Mouse (Mus musculus) layer of hippocampus, adult 2 months (tissue): ENCODE data around the gene Ece1. TPM values are rescaled to one million over a fixed set of nuclear protein-coding genes. Genes with fewer than 3 reads are reported as not detected.
A peak's percentile ranks its signal among the peaks of the same experiment; 100 is the strongest.

Experiments used
- DNase-seq, 2 experiments: peaks; one replicate each; pipeline ENCODE4 v3.0.0; 2022; ENCODE audit warnings: low spot score in 2 of 2
- H3K27ac ChIP-seq: fragments of 200-600 bp; 2 replicates; pipeline ENCODE4 v1.8.1; 2022
- H3K4me3 ChIP-seq: fragments of 200-600 bp; 2 replicates; pipeline ENCODE4 v1.8.1; 2022; ENCODE audit warnings: mild to moderate bottlenecking
- CTCF ChIP-seq: fragments of 200-600 bp; conservative IDR thresholded peaks from 2 replicates; pipeline ENCODE4 v1.8.1; 2022; ENCODE audit warnings: antibody characterized with exemption, mild to moderate bottlenecking, moderate library complexity
- long read RNA-seq, 2 experiments: library from polyadenylated mRNA; stranded (forward); transcript quantifications; one replicate each; pipeline ENCODE4 v2.0.0; 2021; ENCODE audit warnings: borderline mapping rate in 2 of 2
- total RNA-seq, 2 experiments: library from RNA; stranded (reverse); gene quantifications; 2 replicates each; pipeline ENCODE4 v1.2.3; 2021

Gene Ece1
- total RNA-seq, result 10 to 100 TPM; 47.5 to 58.0 TPM
- long read RNA-seq, experiment 1, partial matches to known transcripts, result 5 of 34 reads
- long read RNA-seq, experiment 1, other reads (novel, unspliced or antisense), result 29 of 34 reads
- long read RNA-seq, experiment 2, full-length matches to known transcripts, result 2 of 45 reads
- long read RNA-seq, experiment 2, partial matches to known transcripts, result 5 of 45 reads
- long read RNA-seq, experiment 2, other reads (novel, unspliced or antisense), result 38 of 45 reads

DNA sequence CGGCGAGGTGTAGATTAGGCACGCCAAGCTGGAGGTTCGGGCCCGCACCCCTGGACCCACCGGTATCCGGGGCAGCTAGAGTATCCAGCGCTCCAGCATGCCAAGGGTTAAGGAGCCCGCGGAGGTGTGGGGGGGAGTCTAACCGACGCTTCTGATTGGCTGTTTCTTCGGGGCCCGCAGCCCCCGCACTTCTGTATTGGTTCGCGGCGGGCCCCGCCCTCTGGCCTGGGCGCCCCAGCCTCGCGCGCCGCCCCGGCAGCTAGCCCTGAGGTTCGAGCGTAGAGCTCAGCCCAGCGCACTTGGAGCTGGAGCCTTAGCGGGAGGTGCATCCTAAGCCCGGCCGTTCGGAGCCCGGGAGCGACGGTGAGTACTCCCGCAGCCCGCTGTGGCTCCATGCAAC lies at the start of gene Ece1:
Gene Ece1 (plus strand): TSS at position 219 of the 400 bp plus-strand sequence.
- Histone ChIP-seq H3K4me3 (peak within 1 kb of the TSS; percentile 89), H3K27ac (peak within 1 kb of the TSS; percentile 89)
- peak; percentile 88 to 91 for DNase-seq
- TF ChIP-seq CTCF, result no peak

DNA sequence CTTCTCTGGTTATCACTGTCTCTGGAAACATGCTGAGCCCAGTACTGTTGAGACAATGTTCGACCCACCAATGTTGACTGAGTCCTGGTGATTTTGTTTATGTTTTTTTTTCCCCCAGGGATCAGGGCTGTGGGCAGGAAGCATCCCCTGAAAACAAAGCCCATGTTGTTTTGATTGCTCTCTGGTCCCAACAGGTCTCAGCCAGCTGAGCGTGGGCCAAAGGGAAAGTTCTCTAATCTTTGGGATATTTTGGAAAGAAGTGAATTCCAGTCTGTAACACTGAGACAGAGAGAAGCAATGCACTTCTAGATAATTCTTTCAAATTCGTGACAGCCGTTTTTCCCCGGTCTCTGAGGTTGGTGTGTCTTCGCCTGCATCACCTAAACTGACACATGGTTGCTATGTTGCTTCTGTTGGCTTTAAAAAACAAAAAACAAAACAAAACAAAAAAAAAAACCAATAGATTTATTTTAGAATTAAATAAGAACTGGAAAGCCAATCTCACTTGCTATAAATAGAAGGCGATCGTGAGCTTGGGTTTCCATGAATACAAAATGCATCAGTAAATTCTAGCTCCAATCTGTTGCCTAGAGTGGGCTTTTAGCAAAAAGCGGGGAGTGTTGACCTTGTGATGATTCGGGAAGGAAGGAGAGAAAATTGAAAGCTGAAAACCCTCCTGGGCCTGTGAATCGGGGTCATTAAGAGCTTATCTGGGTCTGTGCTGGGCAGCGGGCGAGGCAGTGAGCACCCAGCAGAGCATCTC lies 48.9 kb upstream of the Ece1 start:
- peak overlapping the region; percentile 85 for H3K27ac ChIP-seq
- TF ChIP-seq CTCF, result no peak
- peak in 1 of 2 experiments; percentile 27 for DNase-seq
- peak overlapping the region; percentile 32 for H3K4me3 ChIP-seq

DNA sequence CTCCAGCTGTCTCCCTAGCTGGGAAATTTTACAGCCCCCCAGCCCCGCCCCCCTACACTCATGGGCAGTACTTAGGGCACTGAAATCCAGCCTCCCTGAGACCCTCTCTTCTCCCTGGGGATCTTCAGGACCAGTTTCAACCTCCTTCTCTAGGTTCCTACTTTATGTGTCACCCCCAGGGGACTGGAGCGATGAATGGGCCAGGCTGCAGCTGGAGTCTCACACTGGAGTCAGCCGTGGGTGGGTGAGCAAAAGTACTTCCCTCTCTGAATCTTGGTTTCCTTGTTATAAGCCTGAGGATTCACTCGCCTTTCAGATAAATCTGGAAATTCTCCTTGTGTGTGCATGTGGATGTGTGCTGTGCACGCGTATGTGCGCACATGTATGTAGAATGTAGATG lies 47.9 kb upstream of the Ece1 start:
- TF ChIP-seq CTCF, result no peak
- Histone ChIP-seq H3K4me3 (no peak overlapping the region), H3K27ac (no peak overlapping the region; the same call in 1 of the 2 replicates)
- no peak for DNase-seq

DNA sequence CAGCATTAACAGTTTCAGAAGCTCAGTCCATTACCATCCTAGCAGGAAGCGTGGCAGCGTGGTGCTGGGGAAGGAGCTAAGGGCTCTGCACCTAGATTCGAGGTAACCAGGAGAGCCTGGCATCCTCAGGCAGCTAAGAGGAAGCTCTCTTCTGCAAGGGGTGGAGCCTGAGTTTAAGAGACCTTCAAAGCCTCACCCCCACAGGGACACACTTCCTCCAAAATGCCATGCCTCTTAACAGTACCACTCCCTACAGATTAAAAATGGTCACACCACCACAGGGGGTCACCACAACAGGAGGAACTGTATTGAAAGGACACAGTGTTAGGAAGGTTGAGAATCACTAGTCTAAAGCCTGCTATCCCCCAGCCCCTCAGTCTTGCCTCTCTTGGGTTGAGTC lies 46.6 kb upstream of the Ece1 start:
- Histone ChIP-seq H3K27ac (no peak overlapping the region), H3K4me3 (no peak overlapping the region)
- no peak for DNase-seq
- no peak for TF ChIP-seq CTCF

DNA sequence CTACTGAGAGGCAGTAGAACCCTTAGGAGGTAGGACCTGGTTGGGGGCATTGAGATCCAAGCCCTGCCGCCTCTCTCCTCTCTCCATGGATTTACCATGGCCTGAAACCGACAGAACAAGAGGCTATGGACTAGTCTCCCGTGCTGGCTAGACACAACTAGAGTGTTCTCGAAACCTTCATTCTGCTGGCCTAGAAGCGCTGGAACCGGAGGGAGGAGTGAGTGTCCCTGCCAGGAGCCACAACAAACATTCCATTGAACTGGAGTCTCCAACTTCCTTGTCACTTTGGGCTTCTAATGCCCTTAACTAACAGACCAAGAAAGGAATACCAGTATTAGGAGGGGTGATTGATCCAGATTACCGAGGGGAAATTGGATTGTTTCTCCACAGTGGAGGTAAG lies 45.8 kb upstream of the Ece1 start:
- H3K4me3 ChIP-seq, result no peak overlapping the region
- no peak overlapping the region for H3K27ac ChIP-seq
- TF ChIP-seq CTCF, result no peak
- DNase-seq, result no peak

DNA sequence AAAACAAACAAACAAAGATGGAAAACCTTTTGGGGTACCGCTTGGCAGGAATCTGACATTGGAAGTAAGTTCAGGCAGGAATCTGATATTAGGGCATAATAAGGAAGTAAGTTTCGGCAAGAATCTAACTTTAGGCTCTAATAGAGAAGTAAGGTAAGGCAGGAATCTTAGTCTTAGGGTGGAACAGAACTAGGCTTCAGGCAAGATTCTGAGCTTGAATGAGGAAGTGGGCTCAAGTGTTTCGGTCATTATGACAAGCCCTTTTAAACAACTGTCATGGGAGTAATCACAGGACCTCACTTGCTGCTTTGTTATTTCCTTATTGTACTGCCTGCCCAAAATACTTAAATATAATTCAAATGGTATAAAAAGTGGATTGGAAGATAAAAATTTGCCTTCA lies 43.7 kb upstream of the Ece1 start:
- Histone ChIP-seq H3K4me3 (no peak overlapping the region), H3K27ac (no peak overlapping the region)
- TF ChIP-seq CTCF, result no peak
- no peak for DNase-seq

DNA sequence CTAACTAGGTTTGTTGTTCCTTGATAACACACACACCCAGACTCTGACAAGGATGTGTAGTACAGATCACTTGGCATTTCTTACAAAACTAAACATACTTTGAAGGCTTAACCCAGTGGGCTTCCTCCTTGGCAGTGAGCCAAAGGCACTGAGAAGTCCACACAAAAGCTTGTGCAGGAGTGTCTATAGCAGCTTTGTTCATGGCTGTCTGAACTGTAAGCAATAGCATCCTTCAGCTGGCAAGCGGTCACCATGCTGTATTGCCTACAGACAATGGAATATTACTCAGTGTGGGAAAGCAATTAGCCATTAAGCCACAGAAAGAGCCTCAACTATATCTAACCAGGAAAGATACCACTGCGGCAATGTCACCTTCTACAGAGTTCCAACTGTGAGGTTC lies 42.5 kb upstream of the Ece1 start:
- no peak for TF ChIP-seq CTCF
- Histone ChIP-seq H3K4me3 (no peak overlapping the region), H3K27ac (no peak overlapping the region)
- DNase-seq, result no peak

DNA sequence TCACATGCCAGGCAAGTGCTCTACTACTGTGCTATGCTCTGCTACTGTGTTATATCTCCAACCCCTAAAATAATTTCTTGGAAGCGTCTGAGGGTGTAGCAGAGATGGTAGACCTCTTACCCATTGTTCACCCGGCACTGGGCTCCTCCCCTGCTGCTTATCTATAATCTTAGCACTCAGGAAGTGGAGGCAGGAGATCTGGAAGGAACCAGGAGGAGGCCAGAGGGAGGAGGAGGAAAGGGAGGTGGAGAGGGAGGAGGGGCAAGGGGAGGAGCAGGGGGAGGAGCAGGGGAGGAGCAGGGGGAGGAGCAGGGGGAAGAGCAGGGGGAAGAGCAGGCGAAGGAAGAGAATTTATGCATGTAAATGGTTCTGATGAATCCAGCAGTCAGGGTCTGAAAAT lies 41.3 kb upstream of the Ece1 start:
- TF ChIP-seq CTCF, result no peak
- DNase-seq, result no peak

DNA sequence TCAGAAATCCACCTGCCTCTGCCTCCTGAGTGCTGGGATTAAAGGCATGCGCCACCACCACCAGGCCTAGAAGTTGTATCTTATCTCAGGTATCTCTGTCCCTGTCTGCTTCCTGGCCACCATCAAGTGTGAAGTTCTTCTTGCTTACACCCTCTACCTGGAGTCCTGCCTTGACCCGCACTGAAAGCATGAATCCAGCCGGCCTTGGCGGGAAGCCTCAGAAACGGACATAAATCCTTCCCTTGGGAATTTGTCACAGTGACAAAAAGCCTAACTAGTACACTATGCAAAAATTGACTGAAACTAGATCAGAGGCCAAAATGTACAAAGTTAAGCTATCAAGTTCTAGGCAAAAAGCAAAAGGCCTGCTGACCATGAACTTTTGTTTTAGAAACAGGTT lies 39.5 kb upstream of the Ece1 start:
- no peak overlapping the region for H3K27ac ChIP-seq
- no peak for DNase-seq
- TF ChIP-seq CTCF, result no peak
- no peak overlapping the region for H3K4me3 ChIP-seq

More for the DNA sequence above, 41.3 kb upstream of the Ece1 start:
- Histone ChIP-seq H3K4me3 (no peak overlapping the region), H3K27ac (no peak overlapping the region)

DNA sequence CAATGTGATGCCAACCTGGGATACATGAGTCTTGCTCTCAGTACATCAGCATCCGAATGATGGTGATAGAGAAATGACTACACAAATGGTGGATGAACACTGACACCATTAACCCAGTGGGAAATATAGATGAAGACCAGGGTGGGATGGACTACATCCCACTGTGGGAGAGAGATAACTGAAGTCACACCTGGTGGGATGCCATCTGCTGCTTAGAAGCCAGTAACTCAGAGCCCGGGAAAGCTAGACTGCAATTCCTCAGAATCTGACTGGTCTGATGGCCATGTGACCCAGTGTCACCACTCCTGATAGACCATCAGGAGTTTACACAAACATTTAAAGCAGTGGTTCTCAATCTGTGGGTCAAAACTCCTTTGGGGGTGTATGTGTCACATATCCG lies 38.5 kb upstream of the Ece1 start:
- Histone ChIP-seq H3K4me3 (no peak overlapping the region), H3K27ac (no peak overlapping the region)
- no peak for TF ChIP-seq CTCF
- DNase-seq, result no peak

DNA sequence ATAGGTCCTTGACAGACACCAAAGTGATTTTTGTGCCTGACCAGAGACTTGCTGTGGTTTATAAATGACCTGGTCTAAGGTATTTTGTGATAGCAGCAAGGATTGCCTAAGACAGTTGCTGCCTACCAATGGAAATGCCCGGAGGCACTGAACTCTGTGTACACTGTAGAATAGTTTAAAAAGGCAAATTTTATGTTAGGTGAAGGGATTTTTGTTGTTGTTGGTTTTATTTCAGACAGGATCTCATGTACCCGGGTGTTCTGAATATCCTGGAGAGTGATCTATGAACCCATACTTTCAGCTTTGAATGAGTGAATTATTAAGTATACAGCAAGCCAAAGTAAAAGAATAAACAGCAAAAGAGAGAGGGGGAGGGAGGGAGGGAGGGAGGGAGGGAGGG lies 37.2 kb upstream of the Ece1 start:
- no peak for DNase-seq
- H3K4me3 ChIP-seq, result no peak overlapping the region
- no peak overlapping the region for H3K27ac ChIP-seq
- TF ChIP-seq CTCF, result no peak

DNA sequence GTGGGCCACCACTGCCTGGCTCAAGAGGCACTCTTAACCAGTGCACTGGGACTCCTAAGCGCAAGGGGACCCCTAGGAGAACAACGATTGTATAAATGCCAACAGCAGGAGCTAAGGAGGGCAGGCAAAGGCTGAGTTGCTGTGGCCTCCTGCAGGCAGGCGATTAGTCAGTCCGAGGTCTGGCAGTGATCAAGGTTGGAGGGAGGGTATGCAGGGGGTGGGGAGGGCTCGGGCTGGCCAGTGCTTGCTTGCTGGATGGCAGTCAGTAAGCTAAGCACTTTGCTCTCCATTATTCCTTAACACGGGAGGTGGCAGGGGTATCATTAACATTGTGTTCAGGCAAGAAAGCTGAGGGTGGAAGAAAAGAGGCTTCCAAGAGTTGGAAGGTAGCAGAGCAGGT lies 31.7 kb upstream of the Ece1 start:
- no peak overlapping the region for H3K4me3 ChIP-seq
- TF ChIP-seq CTCF, result no peak
- no peak for DNase-seq
- no peak overlapping the region for H3K27ac ChIP-seq

DNA sequence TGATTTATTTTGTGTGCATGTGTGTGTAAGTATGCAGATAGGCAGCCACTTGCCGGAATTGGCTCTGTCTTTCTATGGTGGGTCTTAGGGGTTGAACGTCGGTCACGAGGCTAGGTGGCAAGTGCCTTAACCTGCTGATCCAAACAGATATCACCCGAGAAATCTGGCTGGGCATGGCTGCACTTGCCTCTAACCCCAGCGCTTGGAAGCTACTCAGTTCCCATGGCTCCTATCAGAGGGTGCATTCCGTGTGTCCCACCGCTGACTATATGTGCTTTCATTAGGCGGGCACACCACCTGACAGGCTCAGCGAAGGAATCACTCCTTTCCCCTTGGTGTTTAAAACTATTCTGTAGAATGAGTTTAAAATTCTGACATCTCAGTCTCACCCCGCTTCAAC lies 30.4 kb upstream of the Ece1 start:
- DNase-seq, result no peak
- TF ChIP-seq CTCF, result no peak
- H3K27ac ChIP-seq, result no peak overlapping the region
- H3K4me3 ChIP-seq, result no peak overlapping the region
